Mouse (Mus musculus) liver, adult 2 months (tissue): ENCODE data around the gene Lpin3. TPM values are rescaled to one million over a fixed set of nuclear protein-coding genes. Genes with fewer than 3 reads are reported as not detected.

Experiments
- DNase-seq: peaks from one replicate; pipeline ENCODE4 v3.0.0-alpha.2; 2011; ENCODE audit warnings: low read depth, low spot score; ENCODE audit errors: extremely low read depth
- H3K27ac ChIP-seq: fragments of 200-500 bp; replicated peaks from 2 replicates; pipeline ENCODE4 v1.5.1; 2012; ENCODE audit warnings: low read depth, mild to moderate bottlenecking, control low read depth, inconsistent platforms, low read length; ENCODE audit not compliant: insufficient read depth
- H3K27me3 ChIP-seq: fragments of 200-500 bp; 2 replicates; pipeline ENCODE4 v1.6.1; 2012; ENCODE audit warnings: mild to moderate bottlenecking, moderate library complexity, low read length, inconsistent platforms; ENCODE audit not compliant: control insufficient read depth, insufficient read depth
- H3K36me3 ChIP-seq: fragments of 200-500 bp; 2 replicates; pipeline ENCODE4 v1.6.1; 2012; ENCODE audit warnings: low read length, inconsistent platforms; ENCODE audit not compliant: control insufficient read depth, insufficient read depth
- H3K4me1 ChIP-seq: fragments of 200-500 bp; 2 replicates; pipeline ENCODE4 v1.6.1; 2011; ENCODE audit warnings: low read length; ENCODE audit not compliant: control insufficient read depth, insufficient read depth
- H3K4me3 ChIP-seq: fragments of 200-500 bp; 2 replicates; pipeline ENCODE4 v1.5.1; 2011; ENCODE audit warnings: low read depth, mild to moderate bottlenecking, control low read depth, low read length, moderate library complexity; ENCODE audit not compliant: insufficient read depth
- H3K79me2 ChIP-seq: fragments of 200-500 bp; 2 replicates; pipeline ENCODE4 v1.6.1; 2012; ENCODE audit warnings: inconsistent platforms, mild to moderate bottlenecking, low read length, moderate library complexity; ENCODE audit not compliant: control insufficient read depth, insufficient read depth
- H3K9ac ChIP-seq: fragments of 200-500 bp; 2 replicates; pipeline ENCODE4 v1.6.1; 2012; ENCODE audit warnings: low read depth, mild to moderate bottlenecking, control low read depth, inconsistent platforms, low read length
- CTCF ChIP-seq: fragments of 200-500 bp; IDR thresholded peaks from 2 replicates; pipeline ENCODE4 v1.5.1; 2011; ENCODE audit warnings: low read depth, low read length, control low read depth
- POLR2A ChIP-seq: fragments of 200-500 bp; IDR thresholded peaks from 2 replicates; pipeline ENCODE4 v1.6.1; 2011; ENCODE audit warnings: low read length, control low read depth; ENCODE audit not compliant: insufficient read depth; ENCODE audit errors: extremely low read depth
- WGBS: fragments of 180-500 bp; shearing (Covaris S2); methylation state at CpG from one replicate; pipeline ENCODE4 v1.1.7; 2018; 5-methylcytosine and 5-hydroxymethylcytosine counted together
- polyA plus RNA-seq: library from polyadenylated mRNA; depleted of rRNA; stranded (reverse); fragments of >200 nt; gene quantifications from 2 replicates; pipeline ENCODE4 v1.2.3, GENCODE M21; 2012
- total RNA-seq: library from RNA; depleted of rRNA; stranded (reverse); fragments of >200 nt; gene quantifications from 2 replicates; pipeline ENCODE4 v1.2.3, GENCODE M21; 2014

Gene Lpin3
- total and polyA plus RNA-seq, 2 experiments: 3.6 to 4.0 TPM

DNA sequence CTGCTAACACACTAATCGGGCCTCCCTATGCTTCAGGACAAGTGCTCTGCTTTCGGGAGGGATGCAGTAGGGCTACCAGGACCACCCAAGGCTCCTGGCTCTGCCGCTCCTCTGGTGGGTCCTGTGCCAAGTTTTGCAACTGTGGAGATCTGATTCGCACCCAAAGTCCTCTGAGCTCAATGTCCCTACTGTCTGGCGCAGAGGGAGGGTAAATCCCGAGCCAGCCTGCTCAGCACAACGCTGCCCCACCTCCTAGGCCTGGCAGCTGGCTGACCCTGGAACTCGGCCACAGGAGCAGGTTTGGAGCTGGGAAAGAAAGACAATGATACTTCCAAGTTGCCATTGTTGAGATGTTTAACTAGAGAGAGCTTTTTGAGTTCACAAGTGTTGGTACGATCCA lies 44.7 kb downstream of the Lpin3 start:
- Histone ChIP-seq H3K79me2 (no peaks in the 10 kb centered on the region), H3K4me3 (no peak overlapping the region), H3K4me1 (no peaks in the 10 kb centered on the region), H3K36me3 (no peaks in the 10 kb centered on the region), H3K9ac (no peak overlapping the region), H3K27me3 (no peaks in the 10 kb centered on the region), H3K27ac (no peak overlapping the region)
- no peak for DNase-seq
- 81% methylated on average over 9 of the region's 9 CpGs for WGBS
- TF ChIP-seq POLR2A: no peak
- TF ChIP-seq CTCF: no peak

DNA sequence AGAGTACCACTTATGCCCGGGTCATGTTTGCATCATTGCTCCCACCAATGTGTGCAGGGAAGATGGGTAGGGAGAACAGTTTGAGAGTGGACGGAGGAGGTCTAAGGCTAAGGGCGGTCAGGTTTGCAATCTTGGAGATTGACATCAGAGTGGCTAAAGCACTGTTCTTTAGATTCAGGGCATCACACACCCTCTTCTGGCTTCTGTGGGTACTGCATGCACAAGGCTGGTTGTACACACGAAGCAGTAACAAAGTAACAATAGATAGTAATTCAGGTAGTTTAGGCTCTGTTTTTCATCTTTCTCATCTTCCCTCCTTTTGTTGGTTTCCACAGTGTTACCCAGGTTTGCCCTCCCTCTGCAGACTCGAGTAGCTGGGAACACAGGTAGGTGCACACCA lies 50.9 kb downstream of the Lpin3 start:
- H3K9ac ChIP-seq: no peak overlapping the region
- H3K27ac ChIP-seq: no peak overlapping the region
- H3K4me1 ChIP-seq: no peaks in the 10 kb centered on the region
- H3K79me2 ChIP-seq: no peaks in the 10 kb centered on the region
- DNase-seq: no peak
- H3K27me3 ChIP-seq: no peaks in the 10 kb centered on the region
- H3K36me3 ChIP-seq: no peaks in the 10 kb centered on the region
- WGBS: 90% methylated on average over 5 of the region's 5 CpGs
- TF ChIP-seq CTCF: no peak
- TF ChIP-seq POLR2A: no peak
- no peak overlapping the region for H3K4me3 ChIP-seq

GRCm38 (mm10) chr2:160932325-160932724 lies 51.9 kb downstream of the Lpin3 start:
- no peaks in the 10 kb centered on the region for H3K27me3 ChIP-seq
- no peak for TF ChIP-seq CTCF
- no peak overlapping the region for H3K4me3 ChIP-seq
- H3K27ac ChIP-seq: no peak overlapping the region
- H3K36me3 ChIP-seq: no peaks in the 10 kb centered on the region
- H3K4me1 ChIP-seq: no peaks in the 10 kb centered on the region
- no peak for DNase-seq
- no peaks in the 10 kb centered on the region for H3K79me2 ChIP-seq
- 83% methylated on average over 8 of the region's 8 CpGs for WGBS
- H3K9ac ChIP-seq: no peak overlapping the region

- no peak for TF ChIP-seq POLR2A
- DNase-seq: no peak
- Histone ChIP-seq H3K9ac (no peak overlapping the region), H3K27me3 (no peaks in the 10 kb centered on the region), H3K4me1 (no peaks in the 10 kb centered on the region), H3K79me2 (no peaks in the 10 kb centered on the region), H3K36me3 (no peaks in the 10 kb centered on the region), H3K4me3 (no peak overlapping the region), H3K27ac (no peak overlapping the region)
- WGBS: 62% methylated on average over 3 of the region's 3 CpGs
These were observed 52.5 kb downstream of the Lpin3 start for GRCm38 (mm10) chr2:160932981-160933380.

- 71% methylated on average over 5 of the region's 5 CpGs for WGBS
- TF ChIP-seq POLR2A (no peak), CTCF (0 out of 2 replicates have a peak, but pooled peaks have one; percentile 15)
- DNase-seq: no peak
- H3K4me3 ChIP-seq: no peak overlapping the region
- no peak overlapping the region for H3K27ac ChIP-seq
- no peak overlapping the region for H3K9ac ChIP-seq
- no peaks in the 10 kb centered on the region for H3K36me3 ChIP-seq
- no peaks in the 10 kb centered on the region for H3K4me1 ChIP-seq
- no peaks in the 10 kb centered on the region for H3K79me2 ChIP-seq
- H3K27me3 ChIP-seq: no peaks in the 10 kb centered on the region
These were observed 53.4 kb downstream of the Lpin3 start for GRCm38 (mm10) chr2:160933890-160934289.

- Histone ChIP-seq H3K27ac (no peak overlapping the region), H3K36me3 (no peaks in the 10 kb centered on the region), H3K27me3 (no peaks in the 10 kb centered on the region), H3K4me3 (no peak overlapping the region), H3K4me1 (no peaks in the 10 kb centered on the region), H3K79me2 (no peaks in the 10 kb centered on the region), H3K9ac (no peak overlapping the region)
- 84% methylated on average over 4 of the region's 4 CpGs for WGBS
- TF ChIP-seq CTCF: no peak
- TF ChIP-seq POLR2A: no peak
- no peak for DNase-seq
These were observed 54.0 kb downstream of the Lpin3 start for GRCm38 (mm10) chr2:160934451-160934850.
